Mouse (Mus musculus) gastrocnemius, adult 8-10 months (tissue): ENCODE measurements around the gene Gatb. TPM values are rescaled to one million over a fixed set of nuclear protein-coding genes. Genes with fewer than 3 reads are reported as not detected.

ENCODE experiments used
- DNase-seq, 2 experiments: peaks; one replicate each; pipeline ENCODE4 v3.0.0; 2022; ENCODE audit warnings: low spot score in 2 of 2
- total RNA-seq, 4 experiments: library from RNA; stranded (reverse); gene quantifications; 2 replicates each; pipeline ENCODE4 v1.2.4; 2022

Gatb gene
- total RNA-seq, 4 experiments from 2014 or later = 13.6 to 20.4 (median 17.5) TPM

- DNase-seq = no peak
Observed at GRCm38 (mm10) chr3:85703141-85703882, 129.4 kb downstream of the Gatb start.

Other genes with a start within 250 kb of the Gatb start
- gene Fam160a1, start 243.2 kb downstream of the Gatb start, total RNA-seq = 10 to 100 TPM; 52.1 to 58.4 (median 56.9) TPM